ENCODE assay signal across 12 mouse cellular contexts in genomic region chr13:72210474-72211309, GRCm38 (mm10).
DNase-seq lines count a peak whose midpoint lies in the region; ATAC-seq lines count a peak whose summit lies in the region.
"Had no signal": no experiment of that assay in that cellular context is flagged by ENCODE, and none has a peak within 500 bp of the region (broad histone marks: within the 10 kb centered on the region; RNA-seq: fewer than 3 reads in every experiment).

No protein-coding gene starts in this region.

- H3K27me3 ChIP-seq in limb, embryonic 11.5 days (ENCODE audit: control insufficient read depth, insufficient read depth, low read length): no peaks in the 10 kb centered on the region
- H3K27me3 ChIP-seq in limb, embryonic 10.5 days (ENCODE audit: low read depth, poor library complexity, severe bottlenecking): peaks cover 19% of the 10 kb centered on the region; the same call in 1 of the 2 replicates
- H3K27me3 ChIP-seq in intestine, embryonic 14.5 days (replicated peaks; ENCODE audit: control insufficient read depth, insufficient read depth, low read length): no peaks in the 10 kb centered on the region
- no peaks in the 10 kb centered on the region for H3K27me3 ChIP-seq in forebrain, embryonic 11.5 days (ENCODE audit: control insufficient read depth, insufficient read depth, low read length)
- H3K27me3 ChIP-seq: CH12.LX; heart, embryonic 13.5 days; liver, embryonic 15.5 days had no signal

- DNase-seq in limb, embryonic 11.5 days (ENCODE audit: low spot score): peak; percentile 25
- no peak for DNase-seq in limb, embryonic 10.5 days (ENCODE audit: low spot score)
- DNase-seq in intestine, embryonic 14.5 days (ENCODE audit: low spot score): no peak
- DNase-seq in left cerebral cortex, postnatal 25 days (ENCODE audit: low spot score in 2 of 2): peak; percentile 16 to 74
- DNase-seq in yolk sac, embryonic 10.5 days (ENCODE audit: low spot score): peak; percentile 5
- no peak for DNase-seq in forebrain, embryonic 11.5 days (ENCODE audit: low spot score)
- DNase-seq: cerebellum, adult 2 months had no signal

- no peak overlapping the region for H3K27ac ChIP-seq in limb, embryonic 11.5 days (replicated peaks; ENCODE audit: low read depth, low read length)
- no peak overlapping the region for H3K27ac ChIP-seq in limb, embryonic 10.5 days
- H3K27ac ChIP-seq in intestine, embryonic 14.5 days (ENCODE audit: low read depth): no peak overlapping the region
- no peak overlapping the region for H3K27ac ChIP-seq in forebrain, embryonic 11.5 days (ENCODE audit: low read depth, low read length)
- H3K27ac ChIP-seq: heart, embryonic 13.5 days; liver, embryonic 15.5 days; macrophage had no signal

- no peak overlapping the region for H3K9ac ChIP-seq in limb, embryonic 11.5 days (ENCODE audit: low read length)
- H3K9ac ChIP-seq in intestine, embryonic 14.5 days (ENCODE audit: low read length): no peak overlapping the region
- H3K9ac ChIP-seq in forebrain, embryonic 11.5 days (ENCODE audit: low read length): no peak overlapping the region
- H3K9ac ChIP-seq: heart, embryonic 13.5 days; liver, embryonic 15.5 days had no signal

- no peaks in the 10 kb centered on the region for H3K36me3 ChIP-seq in limb, embryonic 11.5 days (ENCODE audit: control insufficient read depth, insufficient read depth, low read length)
- no peaks in the 10 kb centered on the region for H3K36me3 ChIP-seq in limb, embryonic 10.5 days
- no peaks in the 10 kb centered on the region for H3K36me3 ChIP-seq in intestine, embryonic 14.5 days (ENCODE audit: control insufficient read depth, insufficient read depth, low read length)
- H3K36me3 ChIP-seq in forebrain, embryonic 11.5 days (ENCODE audit: control insufficient read depth, insufficient read depth, low read length): no peaks in the 10 kb centered on the region
- H3K36me3 ChIP-seq: heart, embryonic 13.5 days; liver, embryonic 15.5 days had no signal

- H3K4me1 ChIP-seq in limb, embryonic 11.5 days (ENCODE audit: control insufficient read depth, insufficient read depth, low read length): 0 out of 2 replicates have a peak, but pooled peaks cover 2% of the 10 kb centered on the region
- peaks cover 26% of the 10 kb centered on the region for H3K4me1 ChIP-seq in limb, embryonic 10.5 days
- H3K4me1 ChIP-seq in intestine, embryonic 14.5 days (replicated peaks; ENCODE audit: control insufficient read depth, insufficient read depth, low read length): 0 out of 2 replicates have a peak, but pooled peaks cover 2% of the 10 kb centered on the region
- no peaks in the 10 kb centered on the region; the same call in 1 of the 2 replicates for H3K4me1 ChIP-seq in forebrain, embryonic 11.5 days (replicated peaks; ENCODE audit: control insufficient read depth, insufficient read depth, low read length)
- H3K4me1 ChIP-seq: liver, embryonic 15.5 days had no signal

- H3K4me2 ChIP-seq in limb, embryonic 11.5 days (ENCODE audit: low read depth, severe bottlenecking): no peak overlapping the region
- no peak overlapping the region for H3K4me2 ChIP-seq in intestine, embryonic 14.5 days (ENCODE audit: low read length)
- H3K4me2 ChIP-seq in forebrain, embryonic 11.5 days (ENCODE audit: low read depth, low read length, severe bottlenecking): no peak overlapping the region
- H3K4me2 ChIP-seq: heart, embryonic 13.5 days; liver, embryonic 15.5 days had no signal

- 39% methylated on average over 7 of the region's 7 CpGs for WGBS in limb, embryonic 11.5 days
- 40% methylated on average over 7 of the region's 7 CpGs for WGBS in limb, embryonic 10.5 days
- WGBS in intestine, embryonic 14.5 days: 47% methylated on average over 7 of the region's 7 CpGs
- WGBS in forebrain, embryonic 11.5 days: 59% methylated on average over 7 of the region's 7 CpGs

- intact Hi-C loops in left cerebral cortex, postnatal 25 days (cut with DNase I): no loop called here

- no peak overlapping the region for H3K4me3 ChIP-seq in limb, embryonic 11.5 days (ENCODE audit: low read depth, low read length)
- H3K4me3 ChIP-seq in limb, embryonic 10.5 days: no peak overlapping the region
- H3K4me3 ChIP-seq in intestine, embryonic 14.5 days (ENCODE audit: low read depth, low read length): no peak overlapping the region
- no peak overlapping the region for H3K4me3 ChIP-seq in forebrain, embryonic 11.5 days (ENCODE audit: low read depth, low read length)
- H3K4me3 ChIP-seq: heart, embryonic 13.5 days; liver, embryonic 15.5 days had no signal

- no peak for ATAC-seq in limb, embryonic 11.5 days (ENCODE audit: insufficient number of reproducible peaks, low FRiP score, low TSS enrichment, low read depth)
- peak; percentile 44; the same call in 1 of the 2 replicates for ATAC-seq in intestine, embryonic 14.5 days (replicated peaks; ENCODE audit: low FRiP score, low TSS enrichment, low read depth)
- ATAC-seq in CD4-positive, CD25-positive, alpha-beta regulatory T cell, adult 4 months: no peak
- ATAC-seq in forebrain, embryonic 11.5 days (replicated peaks; ENCODE audit: low FRiP score): no peak

- no peaks in the 10 kb centered on the region for H3K9me3 ChIP-seq in limb, embryonic 11.5 days (ENCODE audit: control insufficient read depth, low read length)
- H3K9me3 ChIP-seq in limb, embryonic 10.5 days (replicated peaks): no peaks in the 10 kb centered on the region
- H3K9me3 ChIP-seq in intestine, embryonic 14.5 days (ENCODE audit: control insufficient read depth, low read length): no peaks in the 10 kb centered on the region
- no peaks in the 10 kb centered on the region for H3K9me3 ChIP-seq in forebrain, embryonic 11.5 days (ENCODE audit: control insufficient read depth, low read length)
- H3K9me3 ChIP-seq: heart, embryonic 13.5 days; liver, embryonic 15.5 days had no signal

Comparison
In these comparisons a context has a peak if more than half of its experiments do, and no peak if none do; other contexts are left out.
1. DNase-seq: peak in limb, embryonic 11.5 days (single experiment), left cerebral cortex, postnatal 25 days (2 of 2) and yolk sac, embryonic 10.5 days (single experiment); none in limb, embryonic 10.5 days (single experiment), intestine, embryonic 14.5 days (single experiment) and forebrain, embryonic 11.5 days (single experiment).